Mouse (Mus musculus): ENCODE measurements around the gene Adh6a. TPM values are rescaled to one million over a fixed set of nuclear protein-coding genes. Genes with fewer than 3 reads are reported as not detected.

Gene Adh6a
- polyA plus RNA-seq, 1 experiment from 2014 or later, result 0.11 TPM

GRCm38 (mm10) chr3:138293298-138293895 is 19.7 kb upstream of the Adh6a start:
- ATAC-seq (ENCODE audit: borderline replicate concordance, extremely low read depth, low FRiP score, low TSS enrichment), result peak; percentile 51; the same call in 1 of the 2 replicates
- Histone ChIP-seq H3K4me1 (no peaks in the 10 kb centered on the region), H3K4me2 (no peak overlapping the region), H3K9ac (no peak overlapping the region), H3K27me3 (no peaks in the 10 kb centered on the region), H3K27ac (0 out of 2 replicates have a peak overlapping the region, but pooled peaks have one; percentile 51), H3K4me3 (no peak overlapping the region), H3K36me3 (peaks cover 21% of the 10 kb centered on the region), H3K9me3 (peaks cover 9% of the 10 kb centered on the region; the same call in 1 of the 2 replicates)
- WGBS, result 78% methylated on average over 7 of the region's 7 CpGs

GRCm38 (mm10) chr3:138300130-138300529 is 13.0 kb upstream of the Adh6a start:
- Histone ChIP-seq H3K9me3 (peaks cover 10% of the 10 kb centered on the region; the same call in 1 of the 2 replicates), H3K4me2 (no peak overlapping the region)
- 89% methylated on average over 9 of the region's 9 CpGs for WGBS

GRCm38 (mm10) chr3:138302676-138303075 is 10.4 kb upstream of the Adh6a start:
- 35% methylated on average over 4 of the region's 4 CpGs for WGBS
- Histone ChIP-seq H3K4me1 (peaks cover 47% of the 10 kb centered on the region), H3K36me3 (no peaks in the 10 kb centered on the region), H3K4me2 (no peak overlapping the region), H3K4me3 (no peak overlapping the region), H3K27ac (peak overlapping the region; percentile 83), H3K27me3 (no peaks in the 10 kb centered on the region), H3K9me3 (peaks cover 9% of the 10 kb centered on the region; the same call in 1 of the 2 replicates), H3K9ac (no peak overlapping the region)
- peak; percentile 66; the same call in 1 of the 2 replicates for ATAC-seq (ENCODE audit: borderline replicate concordance, extremely low read depth, low FRiP score, low TSS enrichment)

More at GRCm38 (mm10) chr3:138300130-138300529, 13.0 kb upstream of the Adh6a start:
- Histone ChIP-seq H3K27me3 (no peaks in the 10 kb centered on the region), H3K9ac (no peak overlapping the region), H3K4me3 (no peak overlapping the region), H3K36me3 (no peaks in the 10 kb centered on the region), H3K4me1 (peaks cover 24% of the 10 kb centered on the region), H3K27ac (no peak overlapping the region)
- ATAC-seq (ENCODE audit: borderline replicate concordance, extremely low read depth, low FRiP score, low TSS enrichment), result no peak

- H3K9ac ChIP-seq, result no peak overlapping the region
- peak overlapping the region; percentile 83 for H3K27ac ChIP-seq
- H3K4me1 ChIP-seq, result peaks cover 54% of the 10 kb centered on the region
- H3K9me3 ChIP-seq, result no peaks in the 10 kb centered on the region
- H3K27me3 ChIP-seq, result no peaks in the 10 kb centered on the region
- no peak overlapping the region for H3K4me2 ChIP-seq
- no peaks in the 10 kb centered on the region for H3K36me3 ChIP-seq
- ATAC-seq (ENCODE audit: borderline replicate concordance, extremely low read depth, low FRiP score, low TSS enrichment), result no peak
- H3K4me3 ChIP-seq, result no peak overlapping the region
- 50% methylated on average over 6 of the region's 6 CpGs for WGBS
These were observed 9.2 kb upstream of the Adh6a start for GRCm38 (mm10) chr3:138303771-138304488.

- no peaks in the 10 kb centered on the region for H3K27me3 ChIP-seq
- H3K9me3 ChIP-seq, result no peaks in the 10 kb centered on the region
- H3K36me3 ChIP-seq, result no peaks in the 10 kb centered on the region
- 23% methylated on average over 4 of the region's 4 CpGs for WGBS
- H3K27ac ChIP-seq, result peak overlapping the region; percentile 83
- H3K4me3 ChIP-seq, result no peak overlapping the region
- H3K9ac ChIP-seq, result no peak overlapping the region
- peaks cover 54% of the 10 kb centered on the region for H3K4me1 ChIP-seq
- H3K4me2 ChIP-seq, result no peak overlapping the region
- no peak for ATAC-seq (ENCODE audit: borderline replicate concordance, extremely low read depth, low FRiP score, low TSS enrichment)
These were observed 8.6 kb upstream of the Adh6a start for GRCm38 (mm10) chr3:138304489-138304871.

- no peak for ATAC-seq (ENCODE audit: borderline replicate concordance, extremely low read depth, low FRiP score, low TSS enrichment)
- H3K4me1 ChIP-seq, result peaks cover 54% of the 10 kb centered on the region
- no peaks in the 10 kb centered on the region for H3K27me3 ChIP-seq
- H3K27ac ChIP-seq, result peak overlapping the region; percentile 83
- H3K9ac ChIP-seq, result no peak overlapping the region
- WGBS, result 26% methylated on average over 10 of the region's 10 CpGs
- no peak overlapping the region for H3K4me3 ChIP-seq
- peak overlapping the region; percentile 39; the same call in 1 of the 2 replicates for H3K4me2 ChIP-seq
- no peaks in the 10 kb centered on the region for H3K36me3 ChIP-seq
- H3K9me3 ChIP-seq, result no peaks in the 10 kb centered on the region
These were observed 7.4 kb upstream of the Adh6a start for GRCm38 (mm10) chr3:138305486-138306289.

- WGBS, result 10% methylated on average over 8 of the region's 8 CpGs
- H3K4me2 ChIP-seq, result peak overlapping the region; percentile 39; the same call in 1 of the 2 replicates
- H3K27me3 ChIP-seq, result no peaks in the 10 kb centered on the region
- H3K9me3 ChIP-seq, result no peaks in the 10 kb centered on the region
- no peak overlapping the region for H3K9ac ChIP-seq
- peaks cover 54% of the 10 kb centered on the region for H3K4me1 ChIP-seq
- H3K27ac ChIP-seq, result peak overlapping the region; percentile 83
- no peaks in the 10 kb centered on the region for H3K36me3 ChIP-seq
- H3K4me3 ChIP-seq, result no peak overlapping the region
- peak; percentile 83 for ATAC-seq (ENCODE audit: borderline replicate concordance, extremely low read depth, low FRiP score, low TSS enrichment)
These were observed 6.8 kb upstream of the Adh6a start for GRCm38 (mm10) chr3:138306290-138306683.

- Histone ChIP-seq H3K27ac (no peak overlapping the region; the same call in 1 of the 2 replicates), H3K9ac (no peak overlapping the region), H3K9me3 (no peaks in the 10 kb centered on the region), H3K27me3 (no peaks in the 10 kb centered on the region), H3K4me2 (no peak overlapping the region), H3K36me3 (no peaks in the 10 kb centered on the region), H3K4me3 (no peak overlapping the region), H3K4me1 (peaks cover 32% of the 10 kb centered on the region)
- 76% methylated on average over 8 of the region's 8 CpGs for WGBS
- ATAC-seq (ENCODE audit: borderline replicate concordance, extremely low read depth, low FRiP score, low TSS enrichment), result no peak
These were observed 3.2 kb upstream of the Adh6a start for GRCm38 (mm10) chr3:138309910-138310309.

GRCm38 (mm10) chr3:138311015-138311414 is 2.1 kb upstream of the Adh6a start:
- Histone ChIP-seq H3K27me3 (no peaks in the 10 kb centered on the region), H3K4me3 (no peak overlapping the region), H3K9me3 (no peaks in the 10 kb centered on the region), H3K9ac (no peak overlapping the region), H3K4me2 (no peak overlapping the region), H3K4me1 (peaks cover 21% of the 10 kb centered on the region), H3K36me3 (no peaks in the 10 kb centered on the region), H3K27ac (no peak overlapping the region)
- WGBS, result 83% methylated on average over 6 of the region's 6 CpGs
- no peak for ATAC-seq (ENCODE audit: borderline replicate concordance, extremely low read depth, low FRiP score, low TSS enrichment)

- peak; percentile 91 for ATAC-seq (ENCODE audit: borderline replicate concordance, extremely low read depth, low FRiP score, low TSS enrichment)
- Histone ChIP-seq H3K27me3 (no peaks in the 10 kb centered on the region), H3K36me3 (no peaks in the 10 kb centered on the region), H3K27ac (peak overlapping the region; percentile 83), H3K9me3 (no peaks in the 10 kb centered on the region), H3K4me3 (no peak overlapping the region), H3K4me1 (0 out of 2 replicates have a peak, but pooled peaks cover 2% of the 10 kb centered on the region), H3K4me2 (no peak overlapping the region), H3K9ac (no peak overlapping the region)
- WGBS, result 43% methylated on average over 2 of the region's 2 CpGs
These were observed 3.9 kb downstream of the Adh6a start for GRCm38 (mm10) chr3:138316908-138317472.

GRCm38 (mm10) chr3:138325001-138325400 is 11.9 kb downstream of the Adh6a start:
- Histone ChIP-seq H3K27ac (no peak overlapping the region), H3K4me3 (no peak overlapping the region), H3K9ac (no peak overlapping the region), H3K36me3 (no peaks in the 10 kb centered on the region), H3K27me3 (no peaks in the 10 kb centered on the region), H3K4me2 (no peak overlapping the region), H3K4me1 (no peaks in the 10 kb centered on the region), H3K9me3 (no peaks in the 10 kb centered on the region)
- 92% methylated on average over 17 of the region's 17 CpGs for WGBS
- no peak for ATAC-seq (ENCODE audit: borderline replicate concordance, extremely low read depth, low FRiP score, low TSS enrichment)

All from lung, embryonic 15.5 days (tissue).